Mouse (Mus musculus) intestine, embryonic 14.5 days (tissue): ENCODE measurements around the gene Tenm3. TPM values are rescaled to one million over a fixed set of nuclear protein-coding genes. Genes with fewer than 3 reads are reported as not detected.

Experiments
- ATAC-seq: fragments of 200-750 bp; cut with Nextera tagmentation; replicated peaks from 2 replicates; pipeline ENCODE4 v1.8.0; 2017; ENCODE audit warnings: low read depth, moderate number of reproducible peaks, moderate TSS enrichment, moderate library complexity; ENCODE audit not compliant: low FRiP score, low TSS enrichment
- DNase-seq: peaks from one replicate; pipeline ENCODE4 v3.0.0-alpha.2; 2018; ENCODE audit warnings: low spot score
- H3K27ac ChIP-seq: fragments of 300-500 bp; sonication (generic); 2 replicates; pipeline ENCODE4 v1.5.1; 2014; ENCODE audit warnings: low read depth, mild to moderate bottlenecking, control low read depth
- H3K27me3 ChIP-seq: fragments of 300-500 bp; sonication (generic); replicated peaks from 2 replicates; pipeline ENCODE4 v1.6.1; 2014; ENCODE audit warnings: low read length, control low read depth; ENCODE audit not compliant: control insufficient read depth, insufficient read depth
- H3K36me3 ChIP-seq: fragments of 300-500 bp; sonication (generic); 2 replicates; pipeline ENCODE4 v1.6.1; 2014; ENCODE audit warnings: low read length, control low read depth; ENCODE audit not compliant: control insufficient read depth, insufficient read depth
- H3K4me1 ChIP-seq: fragments of 300-500 bp; sonication (generic); replicated peaks from 2 replicates; pipeline ENCODE4 v1.6.1; 2014; ENCODE audit warnings: low read length, control low read depth, mixed read lengths; ENCODE audit not compliant: control insufficient read depth, insufficient read depth
- H3K4me2 ChIP-seq: fragments of 300-500 bp; sonication (generic); 2 replicates; pipeline ENCODE4 v1.6.1; 2014; ENCODE audit warnings: low read length
- H3K4me3 ChIP-seq: fragments of 300-500 bp; sonication (generic); 2 replicates; pipeline ENCODE4 v1.5.1; 2014; ENCODE audit warnings: low read depth, low read length, control low read depth, mixed read lengths
- H3K9ac ChIP-seq: fragments of 300-500 bp; sonication (generic); 2 replicates; pipeline ENCODE4 v1.6.1; 2014; ENCODE audit warnings: mild to moderate bottlenecking, low read length
- H3K9me3 ChIP-seq: fragments of 300-500 bp; sonication (generic); 2 replicates; pipeline ENCODE4 v1.6.1; 2016; ENCODE audit warnings: low read length, control low read depth; ENCODE audit not compliant: control insufficient read depth
- WGBS: fragments of 180-500 bp; shearing (Covaris S2); extraction: QIAGEN DNeasy Blood & Tissue Kit; methylation state at CpG from one replicate; pipeline ENCODE4 v1.1.7; 2014; 5-methylcytosine and 5-hydroxymethylcytosine counted together
- polyA plus RNA-seq: library from polyadenylated mRNA; unstranded; fragments of >200 nt; fragmentation: Nextera tagmentation; extraction: Ambion mirVana; gene quantifications from 2 replicates; pipeline ENCODE4 v1.2.1, GENCODE M21; 2014

Gene Tenm3
- polyA plus RNA-seq, 1 experiment from 2014 or later: 32.1 TPM

DNA sequence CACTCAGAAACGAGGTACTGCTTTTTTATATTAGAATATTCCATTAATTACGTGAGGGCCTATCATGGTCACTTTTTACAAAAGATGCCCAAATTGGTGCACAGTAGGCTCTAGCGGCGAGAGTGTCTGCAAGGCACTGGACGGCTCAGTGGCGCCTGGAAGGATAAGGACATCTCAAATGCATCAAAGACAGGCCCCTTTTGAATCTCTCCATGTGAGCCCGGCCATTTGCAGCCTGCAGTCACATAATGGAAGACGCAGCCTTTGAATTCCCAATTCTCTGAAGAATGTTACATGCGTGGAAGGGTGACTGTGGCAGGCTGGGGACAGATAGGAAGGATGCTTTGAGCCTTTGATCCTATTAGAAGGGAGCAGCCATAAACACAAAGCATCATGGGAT lies 631.8 kb downstream of the Tenm3 start:
- Histone ChIP-seq H3K9me3 (no peaks in the 10 kb centered on the region), H3K4me1 (no peaks in the 10 kb centered on the region), H3K4me2 (no peak overlapping the region), H3K9ac (no peak overlapping the region), H3K4me3 (no peak overlapping the region), H3K36me3 (no peaks in the 10 kb centered on the region), H3K27me3 (no peaks in the 10 kb centered on the region), H3K27ac (no peak overlapping the region)
- ATAC-seq (no peak), DNase-seq (no peak)
- WGBS: 89% methylated on average over 9 of the region's 9 CpGs

DNA sequence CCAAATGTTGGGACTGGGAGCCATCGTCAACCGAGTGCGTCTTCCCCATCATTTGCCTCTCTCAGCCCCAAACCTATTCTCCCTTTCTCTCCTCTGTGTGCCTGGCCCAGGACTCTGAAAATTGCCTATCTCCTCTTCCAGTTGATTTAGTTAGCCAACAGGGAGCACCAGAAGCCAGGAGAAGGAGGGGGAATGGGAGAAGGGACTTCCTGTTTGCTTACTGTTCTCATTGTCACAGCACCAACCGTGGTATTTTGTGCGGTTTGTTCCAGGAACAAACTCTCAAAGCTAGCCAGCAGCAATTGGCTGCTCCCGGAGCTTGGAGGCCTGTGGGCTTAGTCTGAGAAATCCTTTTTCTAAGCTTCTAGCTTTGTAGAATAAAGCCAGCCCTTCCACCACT lies 636.2 kb downstream of the Tenm3 start:
- DNase-seq (no peak), ATAC-seq (no peak)
- Histone ChIP-seq H3K9ac (no peak overlapping the region), H3K9me3 (no peaks in the 10 kb centered on the region), H3K4me1 (no peaks in the 10 kb centered on the region), H3K4me3 (no peak overlapping the region), H3K27ac (no peak overlapping the region), H3K4me2 (no peak overlapping the region), H3K27me3 (no peaks in the 10 kb centered on the region), H3K36me3 (no peaks in the 10 kb centered on the region)
- WGBS: 91% methylated on average over 6 of the region's 6 CpGs

DNA sequence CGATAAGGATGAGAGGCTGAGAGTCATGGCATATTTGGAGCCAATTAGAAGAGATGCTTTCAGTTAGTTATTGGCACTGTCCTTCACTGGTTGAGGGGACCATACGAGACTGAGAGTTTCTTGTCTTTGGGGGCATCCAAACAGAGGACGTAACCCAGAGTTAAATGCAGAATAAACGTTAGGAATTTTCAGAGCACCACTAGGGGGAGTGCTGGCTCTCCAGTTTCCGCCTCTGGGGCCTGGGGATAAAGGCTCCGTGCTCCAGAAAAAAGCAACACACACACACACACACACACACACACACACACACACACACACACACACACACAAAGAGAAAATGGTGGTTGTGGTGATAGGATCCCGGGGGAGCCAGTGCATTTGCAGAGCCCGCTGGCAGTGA lies 636.8 kb downstream of the Tenm3 start:
- Histone ChIP-seq H3K27ac (no peak overlapping the region), H3K4me2 (no peak overlapping the region), H3K9me3 (no peaks in the 10 kb centered on the region), H3K4me1 (no peaks in the 10 kb centered on the region), H3K27me3 (no peaks in the 10 kb centered on the region), H3K9ac (no peak overlapping the region), H3K36me3 (no peaks in the 10 kb centered on the region), H3K4me3 (no peak overlapping the region)
- no peak for ATAC-seq
- no peak for DNase-seq
- 73% methylated on average over 8 of the region's 8 CpGs for WGBS

DNA sequence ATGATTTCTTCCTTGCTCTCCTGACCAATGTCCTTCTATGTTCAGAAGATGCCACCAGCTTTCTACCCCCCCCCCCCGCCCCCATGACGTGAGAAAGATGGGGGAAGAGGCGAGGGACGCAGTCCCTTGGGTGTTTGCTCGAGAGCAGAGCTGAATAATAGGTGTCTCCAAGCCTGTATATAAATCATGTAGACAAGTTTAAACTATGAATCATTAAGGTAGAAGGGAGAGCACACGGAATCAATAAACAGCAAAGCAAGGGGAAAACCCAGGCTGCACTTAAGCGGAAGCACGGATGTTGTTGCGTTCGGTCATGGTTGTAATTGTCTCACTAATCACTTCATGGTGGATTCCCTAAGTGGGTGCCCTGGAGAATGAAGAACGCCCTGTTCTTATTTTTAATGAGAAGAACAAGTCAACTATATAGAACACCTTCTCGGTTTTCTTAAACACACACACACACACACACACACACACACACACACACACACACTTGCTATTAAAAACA lies 638.9 kb downstream of the Tenm3 start:
- ATAC-seq (no peak), DNase-seq (no peak)
- no peak overlapping the region for H3K4me2 ChIP-seq
- H3K27me3 ChIP-seq: no peaks in the 10 kb centered on the region
- WGBS: 52% methylated on average over 12 of the region's 12 CpGs
- H3K9ac ChIP-seq: no peak overlapping the region
- H3K27ac ChIP-seq: no peak overlapping the region
- no peak overlapping the region for H3K4me3 ChIP-seq
- H3K4me1 ChIP-seq: no peaks in the 10 kb centered on the region
- H3K9me3 ChIP-seq: no peaks in the 10 kb centered on the region
- no peaks in the 10 kb centered on the region for H3K36me3 ChIP-seq

DNA sequence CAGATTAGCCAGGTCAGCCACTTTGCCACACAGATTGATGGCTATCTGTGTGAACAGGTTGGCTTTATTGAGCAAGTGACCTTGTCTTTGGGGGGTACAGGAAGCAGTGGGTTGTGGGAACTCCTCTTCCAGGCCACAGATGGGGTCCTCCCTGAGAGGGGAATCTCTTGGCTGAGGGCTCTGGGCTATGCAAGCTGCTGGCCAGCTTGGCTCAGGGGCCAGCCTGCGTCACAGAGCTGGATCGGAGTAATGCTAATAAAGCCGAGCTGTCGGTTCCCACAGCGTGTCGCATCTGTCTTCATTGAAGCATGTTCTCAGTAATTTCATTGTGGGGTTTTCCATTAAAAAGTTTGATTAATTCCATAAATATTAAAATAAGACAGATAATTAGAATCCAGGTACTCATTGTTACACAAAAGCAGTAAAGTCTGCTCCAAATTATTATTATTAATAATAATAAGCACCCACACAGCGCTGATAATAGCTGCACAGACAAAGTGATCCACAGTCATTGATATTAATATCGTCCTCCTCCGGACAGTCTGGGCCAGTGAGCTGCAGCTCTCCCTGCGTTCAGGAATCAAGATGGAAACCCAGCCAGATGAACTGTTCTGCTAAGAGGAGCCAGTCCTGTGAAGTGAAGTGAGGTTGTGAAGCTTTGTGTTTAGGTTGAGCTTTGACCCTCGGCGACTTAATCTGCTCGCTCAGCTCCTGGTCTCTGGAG lies 639.5 kb downstream of the Tenm3 start:
- no peak for ATAC-seq
- H3K9me3 ChIP-seq: no peaks in the 10 kb centered on the region
- WGBS: 74% methylated on average over 13 of the region's 13 CpGs
- H3K4me1 ChIP-seq: no peaks in the 10 kb centered on the region
- no peak overlapping the region for H3K9ac ChIP-seq
- no peak overlapping the region for H3K4me3 ChIP-seq
- no peak for DNase-seq
- H3K4me2 ChIP-seq: no peak overlapping the region
- H3K27me3 ChIP-seq: no peaks in the 10 kb centered on the region
- H3K36me3 ChIP-seq: no peaks in the 10 kb centered on the region
- no peak overlapping the region for H3K27ac ChIP-seq

DNA sequence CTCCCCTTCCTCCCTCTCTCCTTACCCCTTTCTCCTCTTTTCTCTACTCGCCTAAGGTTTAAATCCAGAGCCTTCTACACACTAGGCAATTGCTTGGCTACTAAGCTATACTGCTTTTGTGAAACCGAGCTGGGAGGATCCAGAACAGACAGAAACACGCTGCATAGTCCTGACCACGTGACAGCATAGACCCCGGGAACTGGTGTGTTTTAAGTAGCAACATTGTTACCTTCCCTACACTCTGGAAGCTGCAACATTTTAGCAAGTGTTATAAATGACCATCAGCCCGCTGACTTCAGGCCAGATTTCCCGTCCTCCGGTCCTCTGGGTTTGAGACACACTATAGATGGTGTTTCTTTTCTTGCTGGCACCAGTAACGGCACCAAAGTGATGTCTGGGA lies 640.1 kb downstream of the Tenm3 start:
- Histone ChIP-seq H3K9ac (no peak overlapping the region), H3K4me1 (no peaks in the 10 kb centered on the region), H3K9me3 (no peaks in the 10 kb centered on the region), H3K36me3 (no peaks in the 10 kb centered on the region), H3K27ac (no peak overlapping the region), H3K4me2 (no peak overlapping the region), H3K27me3 (no peaks in the 10 kb centered on the region), H3K4me3 (no peak overlapping the region)
- DNase-seq (no peak), ATAC-seq (no peak)
- 66% methylated on average over 9 of the region's 9 CpGs for WGBS

DNA sequence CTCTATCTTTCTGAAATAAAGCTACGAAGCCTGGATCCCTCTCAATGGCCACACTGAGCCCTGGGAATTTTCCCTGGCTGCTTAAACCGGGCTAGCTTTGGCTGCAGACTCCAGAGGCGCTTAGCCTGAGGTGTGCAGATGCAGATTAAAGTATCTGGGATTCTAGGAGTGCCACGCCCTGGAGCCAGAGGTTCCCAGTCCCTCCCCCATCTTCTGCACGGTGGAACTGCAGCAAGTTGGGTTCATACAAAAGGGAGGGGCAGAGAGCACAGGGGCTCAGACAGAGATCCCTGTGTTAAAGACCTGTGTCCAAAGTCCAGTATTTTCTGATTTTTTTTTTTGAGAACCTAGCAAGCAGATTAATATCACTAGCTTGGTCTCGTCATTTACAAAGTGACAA lies 640.6 kb downstream of the Tenm3 start:
- H3K4me1 ChIP-seq: no peaks in the 10 kb centered on the region
- H3K4me2 ChIP-seq: no peak overlapping the region
- no peak for ATAC-seq
- no peak overlapping the region for H3K4me3 ChIP-seq
- DNase-seq: no peak
- no peaks in the 10 kb centered on the region for H3K27me3 ChIP-seq
- WGBS: 65% methylated on average over 6 of the region's 6 CpGs
- H3K36me3 ChIP-seq: no peaks in the 10 kb centered on the region
- no peak overlapping the region for H3K27ac ChIP-seq
- H3K9ac ChIP-seq: no peak overlapping the region
- H3K9me3 ChIP-seq: no peaks in the 10 kb centered on the region

DNA sequence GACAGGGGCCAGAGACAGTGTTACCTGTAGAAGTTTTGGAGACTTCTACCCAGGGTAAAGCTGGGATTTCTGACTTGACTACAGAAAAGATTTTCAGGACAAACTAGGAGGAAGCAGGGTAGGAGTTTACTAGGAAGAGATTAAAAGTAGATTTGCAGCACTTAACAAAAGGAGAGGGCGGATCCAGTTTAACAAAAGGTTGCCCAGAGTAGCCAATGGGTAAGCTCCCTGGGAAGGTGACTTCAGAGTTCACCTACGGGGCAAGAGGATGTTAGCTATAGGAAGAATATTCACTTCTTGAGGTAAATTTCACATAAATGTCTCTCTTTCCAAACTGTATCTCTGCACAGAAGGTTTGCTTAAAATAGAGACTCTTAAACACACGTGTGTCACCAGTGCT lies 641.1 kb downstream of the Tenm3 start:
- H3K4me3 ChIP-seq: no peak overlapping the region
- no peak overlapping the region for H3K27ac ChIP-seq
- H3K27me3 ChIP-seq: no peaks in the 10 kb centered on the region
- H3K9ac ChIP-seq: no peak overlapping the region
- no peaks in the 10 kb centered on the region for H3K36me3 ChIP-seq
- DNase-seq: no peak
- ATAC-seq: no peak
- no peaks in the 10 kb centered on the region for H3K4me1 ChIP-seq
- 71% methylated on average over 3 of the region's 3 CpGs for WGBS
- H3K9me3 ChIP-seq: no peaks in the 10 kb centered on the region
- H3K4me2 ChIP-seq: no peak overlapping the region

DNA sequence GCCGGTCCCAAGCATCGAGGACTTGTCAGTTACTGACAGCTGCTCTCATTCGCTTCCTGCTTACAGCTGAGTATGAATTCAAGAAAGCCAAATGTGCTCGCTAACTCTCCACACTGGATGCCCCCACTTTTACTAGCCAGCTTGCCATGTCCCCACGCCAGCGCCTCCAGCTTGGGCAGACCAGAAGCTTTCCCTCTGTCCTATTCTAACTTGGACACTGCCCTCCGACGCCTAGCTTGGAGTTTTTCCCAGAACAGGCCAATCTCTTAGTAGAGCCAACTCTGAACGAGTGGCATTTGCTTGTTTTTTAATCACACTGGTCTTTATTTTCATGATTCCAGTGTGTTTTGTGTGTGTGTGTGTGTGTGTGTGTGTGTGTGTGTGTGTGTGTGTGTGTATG lies 644.6 kb downstream of the Tenm3 start:
- no peak overlapping the region for H3K27ac ChIP-seq
- no peak overlapping the region for H3K4me2 ChIP-seq
- no peaks in the 10 kb centered on the region for H3K27me3 ChIP-seq
- no peaks in the 10 kb centered on the region for H3K9me3 ChIP-seq
- no peak overlapping the region for H3K9ac ChIP-seq
- H3K4me3 ChIP-seq: no peak overlapping the region
- no peaks in the 10 kb centered on the region for H3K36me3 ChIP-seq
- no peaks in the 10 kb centered on the region for H3K4me1 ChIP-seq
- ATAC-seq (no peak), DNase-seq (no peak)
- 96% methylated on average over 9 of the region's 9 CpGs for WGBS
